ENCODE assay signal across 8 mouse cellular contexts in the genomic region with DNA sequence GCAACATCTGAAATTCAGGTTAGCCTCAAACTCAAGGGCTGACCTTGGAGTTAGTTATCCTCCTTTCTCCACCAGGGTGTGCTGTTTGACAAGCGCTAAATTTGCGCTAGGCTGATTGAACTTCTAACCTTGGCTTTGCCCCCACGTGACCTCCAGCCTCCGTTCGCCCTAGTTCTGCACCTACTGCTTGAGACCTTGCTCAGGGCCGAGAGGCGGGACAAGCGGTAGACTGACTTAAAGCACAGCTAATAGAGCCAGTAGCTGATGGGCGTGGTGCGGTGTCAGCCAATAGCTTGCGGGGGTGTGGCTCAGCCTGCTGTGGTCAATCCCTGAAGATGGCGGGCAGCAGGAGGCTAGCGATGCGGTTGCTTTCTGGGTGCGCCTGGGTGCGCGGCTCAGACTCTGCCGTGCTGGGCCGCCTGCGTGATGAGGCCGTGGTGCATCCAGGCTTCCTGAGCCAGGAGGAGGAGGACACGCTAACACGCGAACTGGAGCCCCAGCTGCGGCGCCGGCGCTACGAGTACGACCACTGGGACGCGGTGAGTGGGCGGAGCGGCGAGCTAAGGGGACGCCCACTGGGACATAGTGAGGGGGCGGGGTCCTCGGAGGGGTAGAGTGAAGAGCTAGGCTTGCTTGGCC. TPM values are rescaled to one million over a fixed set of nuclear protein-coding genes. Genes with fewer than 3 reads are reported as not detected.
DNase-seq lines count a peak whose midpoint lies in the region; ATAC-seq and TF ChIP-seq lines count a peak whose summit lies in the region.

A gene (plus strand): TSS at position 311 of the 639 bp plus-strand sequence.

- H3K36me3 ChIP-seq in forebrain, embryonic 10.5 days (replicated peaks): peaks cover 81% of the 10 kb centered on the region
- H3K36me3 ChIP-seq in heart, embryonic 15.5 days: peaks cover 47% of the 10 kb centered on the region
- peaks cover 19% of the 10 kb centered on the region for H3K36me3 ChIP-seq in liver, embryonic 14.5 days (replicated peaks; ENCODE audit: control insufficient read depth, insufficient read depth, low read depth)
- H3K36me3 ChIP-seq in neural tube, embryonic 11.5 days (ENCODE audit: control insufficient read depth, insufficient read depth, low read length): peaks cover 25% of the 10 kb centered on the region
- H3K36me3 ChIP-seq in stomach, postnatal 0 days (ENCODE audit: control insufficient read depth, insufficient read depth, low read length): peaks cover 20% of the 10 kb centered on the region

- peak within 1 kb of the TSS; percentile 85 for H3K4me3 ChIP-seq in forebrain, embryonic 10.5 days
- peak within 1 kb of the TSS; percentile 86 for H3K4me3 ChIP-seq in heart, embryonic 15.5 days
- peak within 1 kb of the TSS; percentile 69 to 87 for H3K4me3 ChIP-seq in liver, embryonic 14.5 days (ENCODE audit: insufficient read depth in 1 of 2, low read depth in 2 of 2, low read length in 2 of 2)
- peak within 1 kb of the TSS; percentile 79 for H3K4me3 ChIP-seq in neural tube, embryonic 11.5 days (ENCODE audit: low read depth, low read length)
- peak within 1 kb of the TSS; percentile 75 for H3K4me3 ChIP-seq in stomach, postnatal 0 days (ENCODE audit: low read depth, low read length)

- H3K4me1 ChIP-seq in forebrain, embryonic 10.5 days: peaks cover 19% of the 10 kb centered on the region
- H3K4me1 ChIP-seq in heart, embryonic 15.5 days (replicated peaks): peaks cover 36% of the 10 kb centered on the region
- peaks cover 3 to 8% of the 10 kb centered on the region in 2 experiments; a peak in 3 of 4 replicates for H3K4me1 ChIP-seq in liver, embryonic 14.5 days (replicated peaks; ENCODE audit: control insufficient read depth in 2 of 2, insufficient read depth in 2 of 2, low read length in 1 of 2)
- peaks cover 4% of the 10 kb centered on the region for H3K4me1 ChIP-seq in neural tube, embryonic 11.5 days (ENCODE audit: control insufficient read depth, insufficient read depth, low read length)
- peaks cover 3% of the 10 kb centered on the region; the same call in 1 of the 2 replicates for H3K4me1 ChIP-seq in stomach, postnatal 0 days (replicated peaks; ENCODE audit: control insufficient read depth, insufficient read depth)

- peak within 1 kb of the TSS; percentile 82 for H3K4me2 ChIP-seq in heart, embryonic 15.5 days
- H3K4me2 ChIP-seq in liver, embryonic 14.5 days (ENCODE audit: low read depth): peak within 1 kb of the TSS; percentile 90
- H3K4me2 ChIP-seq in neural tube, embryonic 11.5 days (ENCODE audit: low read depth): peak within 1 kb of the TSS; percentile 38
- H3K4me2 ChIP-seq in stomach, postnatal 0 days (replicated peaks; ENCODE audit: low read depth): peak within 1 kb of the TSS; percentile 75

- WGBS in forebrain, embryonic 10.5 days: under 1% methylated on average over 38 of the region's 38 CpGs
- WGBS in heart, embryonic 15.5 days: under 1% methylated on average over 38 of the region's 38 CpGs
- whole genome bisulfite sequencing in liver, embryonic 14.5 days (ENCODE audit: insufficient replicate concordance): under 1% methylated on average over 38 of the region's 38 CpGs
- 0% methylated on average over 38 of the region's 38 CpGs for WGBS in neural tube, embryonic 11.5 days
- WGBS in stomach, postnatal 0 days: under 1% methylated on average over 38 of the region's 38 CpGs

- peak; percentile 96 for TF ChIP-seq CTCF in liver, embryonic 14.5 days (IDR thresholded peaks at IDR 0.05; ENCODE audit: low read depth)
- TF ChIP-seq CTCF in stomach, postnatal 0 days (IDR thresholded peaks at IDR 0.05; ENCODE audit: low read depth): peak; percentile 91

- H3K27ac ChIP-seq in forebrain, embryonic 10.5 days: peak within 1 kb of the TSS; percentile 87
- peak within 1 kb of the TSS; percentile 87 for H3K27ac ChIP-seq in heart, embryonic 15.5 days
- H3K27ac ChIP-seq in liver, embryonic 14.5 days: peak within 1 kb of the TSS; percentile 20; the same call in 1 of the 2 replicates
- no peak within 1 kb of the TSS for H3K27ac ChIP-seq in neural tube, embryonic 11.5 days (ENCODE audit: low read depth, low read length)
- H3K27ac ChIP-seq in stomach, postnatal 0 days (replicated peaks): peak within 1 kb of the TSS; percentile 70

- peak; percentile 99 for ATAC-seq in heart, embryonic 15.5 days (replicated peaks; ENCODE audit: insufficient number of reproducible peaks, insufficient read depth, low FRiP score, low read depth)
- peak; percentile 100 for ATAC-seq in liver, embryonic 14.5 days (ENCODE audit: insufficient read depth)
- ATAC-seq in neural tube, embryonic 11.5 days (ENCODE audit: insufficient read depth, low FRiP score, low TSS enrichment): peak; percentile 99
- peak; percentile 100 for ATAC-seq in stomach, postnatal 0 days (ENCODE audit: low FRiP score, low TSS enrichment)

- no peak for TF ChIP-seq EP300 in liver, embryonic 14.5 days (IDR thresholded peaks at IDR 0.05; ENCODE audit: low read depth)
- no peak for TF ChIP-seq EP300 in stomach, postnatal 0 days (optimal IDR thresholded peaks at IDR 0.05)

- no peaks in the 10 kb centered on the region for H3K9me3 ChIP-seq in forebrain, embryonic 10.5 days
- H3K9me3 ChIP-seq in heart, embryonic 15.5 days (replicated peaks): no peaks in the 10 kb centered on the region
- H3K9me3 ChIP-seq in liver, embryonic 14.5 days (ENCODE audit: control insufficient read depth, low read length): no peaks in the 10 kb centered on the region
- no peaks in the 10 kb centered on the region for H3K9me3 ChIP-seq in neural tube, embryonic 11.5 days (ENCODE audit: control insufficient read depth, low read length)
- H3K9me3 ChIP-seq in stomach, postnatal 0 days (ENCODE audit: control insufficient read depth, low read length): no peaks in the 10 kb centered on the region

- H3K27me3 ChIP-seq in forebrain, embryonic 10.5 days (ENCODE audit: poor library complexity, severe bottlenecking): no peaks in the 10 kb centered on the region
- H3K27me3 ChIP-seq in heart, embryonic 15.5 days: no peaks in the 10 kb centered on the region
- no peaks in the 10 kb centered on the region for H3K27me3 ChIP-seq in liver, embryonic 14.5 days (ENCODE audit: control insufficient read depth, insufficient read depth, low read length)
- no peaks in the 10 kb centered on the region for H3K27me3 ChIP-seq in neural tube, embryonic 11.5 days (ENCODE audit: control insufficient read depth, insufficient read depth, low read length)
- H3K27me3 ChIP-seq in stomach, postnatal 0 days (ENCODE audit: control insufficient read depth, insufficient read depth, low read length): no peaks in the 10 kb centered on the region

- DNase-seq in CD8-positive naive resting alpha-beta T cell, adult 2 months (ENCODE audit: low read depth in 2 of 2, low spot score in 2 of 2): peak; percentile 93 to 95
- peak; percentile 99 for DNase-seq in c-Kit-positive CD71-negative TER-119-negative erythroid progenitor cells, embryonic 14.5 days (ENCODE audit: low read depth)
- DNase-seq in forebrain, embryonic 10.5 days (ENCODE audit: extremely low spot score, low spot score): peak; percentile 97
- peak; percentile 99 to 100 for DNase-seq in kidney, postnatal 25 days
- DNase-seq in liver, embryonic 14.5 days (ENCODE audit: low read depth in 3 of 3, low spot score in 3 of 3): peak; percentile 99
- peak; percentile 93 for DNase-seq in neural tube, embryonic 11.5 days (ENCODE audit: low spot score)
- peak; percentile 98 for DNase-seq in stomach, postnatal 0 days (ENCODE audit: low spot score)

- peak within 1 kb of the TSS; percentile 58 for H3K9ac ChIP-seq in heart, embryonic 15.5 days
- H3K9ac ChIP-seq in liver, embryonic 14.5 days (replicated peaks): peak within 1 kb of the TSS; percentile 58
- peak within 1 kb of the TSS; percentile 60 for H3K9ac ChIP-seq in neural tube, embryonic 11.5 days (ENCODE audit: low read length)
- peak within 1 kb of the TSS; percentile 63 for H3K9ac ChIP-seq in stomach, postnatal 0 days (ENCODE audit: low read length)

RNA-seq across cellular contexts. Expression of the gene that starts here (rescaled TPM):
- polyA plus RNA-seq in forebrain, embryonic 10.5 days (2016; fragmentation: Nextera tagmentation; extraction: Ambion mirVana): 37.0 and 38.6 TPM in 2 replicates
- 52.1 and 52.4 TPM in 2 replicates for polyA plus RNA-seq in heart, embryonic 15.5 days (2015; fragmentation: Nextera tagmentation; extraction: Ambion mirVana)
- 12.0 and 12.1 TPM in 2 replicates for polyA plus RNA-seq in liver, embryonic 14.5 days (2012; rRNA removed)
- polyA plus RNA-seq in liver, embryonic 14.5 days (2014; fragmentation: Nextera tagmentation; extraction: Ambion mirVana): 15.4 and 19.4 TPM in 2 replicates
- 37.0 and 39.8 TPM in 2 replicates for polyA plus RNA-seq in neural tube, embryonic 11.5 days (2014; fragmentation: Nextera tagmentation; extraction: Ambion mirVana)
- 28.7 and 32.5 TPM in 2 replicates for polyA plus RNA-seq in stomach, postnatal 0 days (2015; fragmentation: Nextera tagmentation; extraction: Ambion mirVana)

Comparison
In these comparisons a context has a peak if more than half of its experiments do, and no peak if none do; other contexts are left out.
1. H3K4me2 ChIP-seq: peak in every context shown above with its lines; median percentile 90 in liver, embryonic 14.5 days; 82 in heart, embryonic 15.5 days; 75 in stomach, postnatal 0 days; 38 in neural tube, embryonic 11.5 days.